Mouse (Mus musculus): ENCODE measurements at regions not wholly inside any gene's neighbourhood (a gene's known extent, or its start where the extent isn't known, plus 50 kb on each side); places are given as distances from the start of the nearest gene placed in this dataset.

GRCm38 (mm10) chr13:78405071-78405470, 205.5 kb upstream of the Nr2f1 start:
- no peak for DNase-seq (ENCODE audit: low read depth, low spot score)

- no peak for DNase-seq (ENCODE audit: low read depth, low spot score)
Measured at GRCm38 (mm10) chr13:78383761-78384160, 184.2 kb upstream of the Nr2f1 start.

- DNase-seq (ENCODE audit: low read depth, low spot score) = no peak
Measured at GRCm38 (mm10) chr13:78361236-78361635, 161.7 kb upstream of the Nr2f1 start.

GRCm38 (mm10) chr13:78348830-78349229, 149.3 kb upstream of the Nr2f1 start:
- DNase-seq (ENCODE audit: low read depth, low spot score) = no peak

- DNase-seq (ENCODE audit: low read depth, low spot score) = no peak
Measured at GRCm38 (mm10) chr13:78324443-78325206, 125.1 kb upstream of the Nr2f1 start.

- no peak for DNase-seq (ENCODE audit: low read depth, low spot score)
Measured at GRCm38 (mm10) chr13:78323183-78323582, 123.6 kb upstream of the Nr2f1 start.

GRCm38 (mm10) chr13:78318434-78318833, 118.9 kb upstream of the Nr2f1 start:
- no peak for DNase-seq (ENCODE audit: low read depth, low spot score)

GRCm38 (mm10) chr13:78310837-78311236, 111.3 kb upstream of the Nr2f1 start:
- DNase-seq (ENCODE audit: low read depth, low spot score) = no peak

Measured in retina, postnatal 7 days (tissue).